Mouse (Mus musculus): ENCODE data around the gene Trio. TPM values are rescaled to one million over a fixed set of nuclear protein-coding genes. Genes with fewer than 3 reads are reported as not detected.

Trio gene
- polyA plus RNA-seq, 1 experiment from 2014 or later, result 69.8 TPM

DNA sequence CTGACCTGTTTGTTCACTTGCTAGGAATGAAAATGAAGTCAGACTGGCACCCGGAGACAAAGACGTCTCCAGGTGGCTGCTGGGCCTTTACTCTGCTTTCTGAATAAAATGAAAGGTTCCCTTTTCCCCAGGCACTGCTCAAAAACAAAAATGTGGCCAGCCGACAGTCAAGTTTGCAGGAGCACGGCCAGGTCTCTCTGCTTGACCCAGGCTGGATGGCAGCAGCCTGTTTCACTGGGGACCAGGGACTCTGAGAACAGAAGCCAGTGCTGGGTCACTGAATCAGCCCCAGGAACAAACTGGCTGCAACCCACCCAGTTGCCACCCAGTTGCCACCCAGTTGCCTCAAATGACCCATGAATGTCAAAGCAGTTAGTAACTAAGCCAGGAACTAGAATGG is 159.2 kb downstream of the Trio start:
- H3K4me2 ChIP-seq (replicated peaks), result no peak overlapping the region
- no peak overlapping the region for H3K4me3 ChIP-seq
- no peaks in the 10 kb centered on the region for H3K27me3 ChIP-seq
- peaks cover 33% of the 10 kb centered on the region for H3K36me3 ChIP-seq
- 77% methylated on average over 4 of the region's 4 CpGs for WGBS
- no peak for ATAC-seq (ENCODE audit: insufficient number of reproducible peaks, insufficient read depth, low FRiP score, low TSS enrichment)
- H3K27ac ChIP-seq, result no peak overlapping the region
- H3K9me3 ChIP-seq, result no peaks in the 10 kb centered on the region
- no peak overlapping the region for H3K9ac ChIP-seq
- H3K4me1 ChIP-seq, result no peaks in the 10 kb centered on the region

DNA sequence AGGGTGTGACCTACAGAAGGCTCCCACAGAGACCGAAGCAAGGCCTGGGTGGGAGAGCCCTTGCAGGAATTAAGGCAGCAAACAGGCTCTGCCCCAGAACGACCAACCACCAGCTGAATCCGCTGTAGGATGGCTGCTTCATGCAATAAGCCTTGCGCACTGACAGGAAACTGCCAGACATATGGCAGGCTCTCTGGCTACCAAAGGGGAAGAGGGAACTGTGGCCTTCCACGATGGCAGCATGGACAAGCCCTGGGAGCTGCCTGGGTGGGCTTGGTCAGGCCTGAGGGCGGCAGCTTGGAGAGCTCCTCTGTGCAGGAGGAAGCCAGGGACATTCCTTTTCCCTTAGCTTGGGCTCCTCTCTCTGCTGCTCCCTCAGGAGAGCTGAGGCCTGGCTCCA is 159.6 kb downstream of the Trio start:
- Histone ChIP-seq H3K27me3 (no peaks in the 10 kb centered on the region), H3K4me2 (replicated peaks) (no peak overlapping the region), H3K36me3 (peaks cover 31% of the 10 kb centered on the region), H3K9ac (no peak overlapping the region), H3K27ac (no peak overlapping the region), H3K9me3 (no peaks in the 10 kb centered on the region), H3K4me3 (no peak overlapping the region), H3K4me1 (no peaks in the 10 kb centered on the region)
- no peak for ATAC-seq (ENCODE audit: insufficient number of reproducible peaks, insufficient read depth, low FRiP score, low TSS enrichment)
- WGBS, result 75% methylated on average over 6 of the region's 6 CpGs

GRCm38 (mm10) chr15:27864397-27864796 is 161.3 kb downstream of the Trio start:
- Histone ChIP-seq H3K9ac (no peak overlapping the region), H3K4me1 (no peaks in the 10 kb centered on the region), H3K27me3 (no peaks in the 10 kb centered on the region), H3K4me2 (replicated peaks) (no peak overlapping the region), H3K36me3 (peaks cover 24% of the 10 kb centered on the region), H3K9me3 (no peaks in the 10 kb centered on the region), H3K4me3 (no peak overlapping the region), H3K27ac (no peak overlapping the region)
- WGBS, result 94% methylated on average over 6 of the region's 6 CpGs
- no peak for ATAC-seq (ENCODE audit: insufficient number of reproducible peaks, insufficient read depth, low FRiP score, low TSS enrichment)

GRCm38 (mm10) chr15:27862949-27863348 is 162.7 kb downstream of the Trio start:
- Histone ChIP-seq H3K4me1 (no peaks in the 10 kb centered on the region), H3K4me2 (replicated peaks) (no peak overlapping the region), H3K27ac (no peak overlapping the region), H3K36me3 (peaks cover 23% of the 10 kb centered on the region), H3K9ac (no peak overlapping the region), H3K9me3 (no peaks in the 10 kb centered on the region), H3K4me3 (no peak overlapping the region), H3K27me3 (no peaks in the 10 kb centered on the region)
- ATAC-seq (ENCODE audit: insufficient number of reproducible peaks, insufficient read depth, low FRiP score, low TSS enrichment), result no peak
- WGBS, result 87% methylated on average over 11 of the region's 11 CpGs

DNA sequence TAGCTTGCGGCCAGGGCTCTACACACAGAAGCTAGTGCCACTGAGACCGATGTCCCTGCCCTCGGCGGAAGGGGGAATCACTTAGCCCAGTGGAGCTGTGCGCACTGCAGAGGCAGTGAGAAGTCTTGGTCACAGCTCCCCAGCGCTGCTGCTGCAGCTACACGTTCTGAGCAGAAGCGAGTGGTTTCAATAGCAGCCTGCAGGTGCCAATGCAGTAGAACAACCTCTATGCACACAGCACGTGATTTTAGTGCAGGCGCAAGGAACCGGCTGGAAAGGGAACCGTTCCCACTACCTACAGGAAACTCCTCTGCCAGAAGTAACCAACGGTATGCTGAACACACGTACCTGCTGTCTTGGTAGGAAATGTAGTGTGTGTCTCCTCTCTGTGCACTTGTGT is 165.2 kb downstream of the Trio start:
- H3K4me1 ChIP-seq, result no peaks in the 10 kb centered on the region
- WGBS, result 93% methylated on average over 14 of the region's 14 CpGs
- ATAC-seq (ENCODE audit: insufficient number of reproducible peaks, insufficient read depth, low FRiP score, low TSS enrichment), result no peak

GRCm38 (mm10) chr15:27859590-27859989 is 166.1 kb downstream of the Trio start:
- Histone ChIP-seq H3K9ac (no peak overlapping the region), H3K4me1 (no peaks in the 10 kb centered on the region), H3K36me3 (peaks cover 19% of the 10 kb centered on the region), H3K9me3 (no peaks in the 10 kb centered on the region), H3K27ac (no peak overlapping the region), H3K4me2 (replicated peaks) (no peak overlapping the region), H3K4me3 (no peak overlapping the region), H3K27me3 (no peaks in the 10 kb centered on the region)
- WGBS, result 71% methylated on average over 1 of the region's 1 CpGs
- no peak for ATAC-seq (ENCODE audit: insufficient number of reproducible peaks, insufficient read depth, low FRiP score, low TSS enrichment)

More for the DNA sequence above, 165.2 kb downstream of the Trio start:
- Histone ChIP-seq H3K9me3 (no peaks in the 10 kb centered on the region), H3K4me3 (no peak overlapping the region), H3K27me3 (no peaks in the 10 kb centered on the region), H3K9ac (no peak overlapping the region), H3K4me2 (replicated peaks) (no peak overlapping the region), H3K27ac (no peak overlapping the region), H3K36me3 (peaks cover 15% of the 10 kb centered on the region)

DNA sequence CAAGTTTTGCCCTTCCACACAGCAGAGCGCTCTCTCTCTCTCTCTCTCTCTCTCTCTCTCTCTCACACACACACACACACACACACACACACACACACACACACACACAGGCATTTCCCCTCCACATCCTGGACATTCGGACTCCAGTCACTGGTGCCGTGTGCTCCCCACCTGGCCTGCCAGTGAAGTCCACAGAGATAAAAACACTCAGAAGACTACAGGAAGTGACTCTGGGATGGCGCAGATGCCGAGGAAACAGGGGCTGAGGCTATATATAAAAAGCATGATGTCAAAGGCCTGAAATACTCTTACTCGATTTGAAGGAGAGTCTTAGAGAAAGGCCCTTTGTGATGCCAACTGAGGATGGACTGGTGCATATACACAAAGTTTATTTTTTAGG is 166.5 kb downstream of the Trio start:
- Histone ChIP-seq H3K4me2 (replicated peaks) (no peak overlapping the region), H3K27ac (no peak overlapping the region), H3K4me1 (no peaks in the 10 kb centered on the region), H3K9ac (no peak overlapping the region), H3K4me3 (no peak overlapping the region), H3K9me3 (no peaks in the 10 kb centered on the region), H3K36me3 (peaks cover 21% of the 10 kb centered on the region), H3K27me3 (no peaks in the 10 kb centered on the region)
- 58% methylated on average over 6 of the region's 6 CpGs for WGBS
- no peak for ATAC-seq (ENCODE audit: insufficient number of reproducible peaks, insufficient read depth, low FRiP score, low TSS enrichment)

- Histone ChIP-seq H3K4me3 (no peak overlapping the region), H3K36me3 (peaks cover 29% of the 10 kb centered on the region), H3K9me3 (no peaks in the 10 kb centered on the region), H3K4me2 (replicated peaks) (no peak overlapping the region), H3K9ac (no peak overlapping the region), H3K27ac (no peak overlapping the region), H3K4me1 (no peaks in the 10 kb centered on the region), H3K27me3 (no peaks in the 10 kb centered on the region)
- 81% methylated on average over 7 of the region's 7 CpGs for WGBS
- no peak for ATAC-seq (ENCODE audit: insufficient number of reproducible peaks, insufficient read depth, low FRiP score, low TSS enrichment)
Measured at GRCm38 (mm10) chr15:27858179-27858819, 167.3 kb downstream of the Trio start.

DNA sequence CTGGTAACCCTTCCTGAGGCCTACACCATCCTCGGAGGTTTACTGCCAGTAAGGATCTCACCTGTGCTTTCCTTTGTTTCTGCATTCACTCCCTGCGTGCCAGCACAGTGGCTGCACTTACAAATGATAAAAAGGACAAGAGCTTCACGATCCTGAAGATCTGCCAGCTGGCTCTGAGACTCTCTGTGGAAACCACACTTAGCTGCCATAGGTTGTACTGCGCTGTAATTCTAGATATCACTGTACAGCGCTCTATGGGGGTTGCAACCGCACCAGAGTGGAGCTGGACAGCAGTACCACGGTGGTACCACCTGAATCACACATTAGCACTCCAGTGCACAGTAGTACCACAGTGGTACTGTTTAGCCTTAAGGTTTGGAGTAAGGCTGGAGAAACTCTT is 168.4 kb downstream of the Trio start:
- no peaks in the 10 kb centered on the region for H3K9me3 ChIP-seq
- H3K36me3 ChIP-seq, result peaks cover 36% of the 10 kb centered on the region
- no peak overlapping the region for H3K4me2 ChIP-seq (replicated peaks)
- H3K9ac ChIP-seq, result no peak overlapping the region
- ATAC-seq (ENCODE audit: insufficient number of reproducible peaks, insufficient read depth, low FRiP score, low TSS enrichment), result no peak
- H3K4me3 ChIP-seq, result no peak overlapping the region
- no peak overlapping the region for H3K27ac ChIP-seq
- 85% methylated on average over 7 of the region's 7 CpGs for WGBS
- no peaks in the 10 kb centered on the region for H3K4me1 ChIP-seq
- H3K27me3 ChIP-seq, result no peaks in the 10 kb centered on the region

- Histone ChIP-seq H3K4me1 (0 out of 2 replicates have a peak, but pooled peaks cover under 1% of the 10 kb centered on the region), H3K27me3 (no peaks in the 10 kb centered on the region), H3K9ac (no peak overlapping the region), H3K27ac (0 out of 2 replicates have a peak overlapping the region, but pooled peaks have one; percentile 1), H3K4me2 (replicated peaks) (no peak overlapping the region), H3K4me3 (no peak overlapping the region), H3K9me3 (no peaks in the 10 kb centered on the region), H3K36me3 (peaks cover 43% of the 10 kb centered on the region)
- 72% methylated on average over 29 of the region's 29 CpGs for WGBS
- no peak for ATAC-seq (ENCODE audit: insufficient number of reproducible peaks, insufficient read depth, low FRiP score, low TSS enrichment)
Measured at GRCm38 (mm10) chr15:27856050-27856787, 169.4 kb downstream of the Trio start.

DNA sequence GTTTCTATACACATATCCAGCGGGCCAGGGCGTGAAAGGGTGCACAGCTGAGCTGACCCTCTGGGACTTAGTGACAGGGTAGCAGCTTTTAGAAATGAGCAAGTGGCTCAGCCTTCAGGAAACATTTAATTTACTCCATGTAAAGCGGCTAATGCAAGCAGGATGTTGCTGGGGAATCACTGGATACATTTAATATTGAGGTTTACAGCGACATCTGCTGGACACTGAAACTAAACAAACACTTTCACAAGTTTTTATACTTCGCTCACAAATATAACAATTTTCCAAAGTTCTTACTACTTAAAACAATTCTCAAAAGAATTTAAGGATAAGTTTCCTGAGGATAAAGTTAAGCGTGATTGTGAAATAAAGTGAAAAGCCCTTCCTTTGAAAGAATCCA is 174.3 kb downstream of the Trio start:
- Histone ChIP-seq H3K4me2 (replicated peaks) (no peak overlapping the region), H3K27me3 (no peaks in the 10 kb centered on the region), H3K4me1 (peaks cover 4% of the 10 kb centered on the region; the same call in 1 of the 2 replicates), H3K36me3 (peaks cover 80% of the 10 kb centered on the region), H3K9me3 (no peaks in the 10 kb centered on the region), H3K27ac (no peak overlapping the region), H3K9ac (no peak overlapping the region), H3K4me3 (no peak overlapping the region)
- ATAC-seq (ENCODE audit: insufficient number of reproducible peaks, insufficient read depth, low FRiP score, low TSS enrichment), result no peak
- WGBS, result 69% methylated on average over 6 of the region's 6 CpGs

- Histone ChIP-seq H3K27me3 (no peaks in the 10 kb centered on the region), H3K9ac (no peak overlapping the region), H3K4me1 (peaks cover 4% of the 10 kb centered on the region; the same call in 1 of the 2 replicates), H3K4me3 (no peak overlapping the region), H3K27ac (no peak overlapping the region), H3K4me2 (replicated peaks) (no peak overlapping the region), H3K36me3 (peaks cover 79% of the 10 kb centered on the region), H3K9me3 (no peaks in the 10 kb centered on the region)
- ATAC-seq (ENCODE audit: insufficient number of reproducible peaks, insufficient read depth, low FRiP score, low TSS enrichment), result no peak
- WGBS, result 88% methylated on average over 14 of the region's 14 CpGs
Measured at GRCm38 (mm10) chr15:27850904-27851303, 174.7 kb downstream of the Trio start.
